Mouse (Mus musculus): ENCODE measurements around the gene 4933402J07Rik.

The 4933402J07Rik gene

DNA sequence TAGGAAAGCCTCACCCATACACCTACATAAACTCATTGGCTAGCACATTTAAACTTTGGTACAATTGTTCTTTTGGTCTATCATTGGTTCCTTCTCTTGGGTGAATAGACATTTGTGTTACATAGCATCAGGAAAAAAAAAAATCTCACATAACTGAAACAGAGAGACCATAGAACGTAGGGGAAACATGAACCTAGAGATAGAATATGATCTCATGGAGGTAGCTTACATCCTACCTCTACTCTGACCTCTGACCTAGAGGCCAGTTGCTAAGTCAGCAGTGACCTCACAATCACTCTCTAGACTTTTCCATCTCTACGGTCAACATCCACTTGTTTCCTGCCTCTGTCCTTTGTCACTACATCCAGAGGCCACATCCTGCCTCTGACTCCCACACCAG is at the start of gene 4933402J07Rik:
Gene 4933402J07Rik, plus strand, starts transcription at position 301 of the 400 bp plus-strand sequence.
- no peak for DNase-seq (ENCODE audit: low spot score)

DNA sequence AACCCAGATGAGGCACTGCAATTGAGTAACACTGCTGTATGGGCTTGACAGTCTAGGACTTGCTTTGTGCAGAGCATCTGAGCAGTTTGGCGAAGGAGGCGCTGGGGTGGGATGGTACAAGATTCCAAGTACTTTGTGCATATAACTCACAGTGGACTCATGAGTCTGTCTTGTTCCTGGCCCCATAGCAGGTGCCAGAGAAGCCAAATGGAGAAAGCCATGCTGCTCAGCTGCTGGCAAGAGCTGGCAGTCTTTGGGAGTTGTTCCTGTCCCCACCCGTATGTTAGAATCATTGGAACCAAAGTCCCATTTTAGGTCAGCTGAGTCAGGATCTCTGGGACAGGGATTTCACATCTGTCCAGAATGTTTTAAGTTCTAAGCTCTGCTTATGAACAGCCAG is 46.5 kb upstream of the 4933402J07Rik start:
- no peak for DNase-seq (ENCODE audit: low spot score)

DNA sequence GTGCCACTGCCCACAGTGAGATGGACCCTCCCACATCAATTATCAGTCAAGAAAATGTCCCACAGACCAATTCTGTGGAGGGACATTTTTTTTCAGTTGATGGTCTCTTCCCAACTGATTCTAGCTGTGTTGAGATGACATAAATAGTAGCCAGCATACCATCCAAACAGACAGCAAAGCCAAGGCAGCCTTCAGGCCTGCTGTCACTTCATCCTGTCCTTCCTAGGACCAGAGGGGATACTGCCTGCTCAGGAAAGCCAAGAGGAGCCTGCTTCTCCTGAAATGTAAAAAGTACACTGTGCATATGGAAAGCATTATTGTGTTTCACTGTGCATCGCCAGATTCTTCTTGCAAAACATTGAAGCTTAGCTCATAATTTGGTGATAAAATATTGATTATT is 38.6 kb upstream of the 4933402J07Rik start:
- no peak for DNase-seq (ENCODE audit: low spot score)

DNA sequence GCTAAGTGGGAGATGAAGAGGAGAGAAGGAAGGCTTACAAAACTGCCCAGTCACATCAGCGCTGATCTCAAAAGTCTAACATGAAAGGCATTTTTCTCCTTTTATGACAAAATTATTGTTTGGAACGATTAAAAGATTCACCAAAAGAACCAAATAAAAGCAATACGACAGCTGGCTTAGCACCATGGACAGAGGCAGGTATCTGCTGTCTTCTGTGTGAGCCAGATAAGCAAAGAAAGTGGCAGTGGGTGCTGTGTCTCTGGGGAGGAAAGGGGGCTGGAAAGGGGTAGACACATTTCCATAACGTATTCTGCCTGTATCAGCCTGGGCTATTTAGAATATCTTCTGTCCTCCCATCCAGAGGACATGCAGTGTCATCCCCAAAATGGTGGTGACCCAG is 32.5 kb upstream of the 4933402J07Rik start:
- DNase-seq (ENCODE audit: low spot score), result no peak

DNA sequence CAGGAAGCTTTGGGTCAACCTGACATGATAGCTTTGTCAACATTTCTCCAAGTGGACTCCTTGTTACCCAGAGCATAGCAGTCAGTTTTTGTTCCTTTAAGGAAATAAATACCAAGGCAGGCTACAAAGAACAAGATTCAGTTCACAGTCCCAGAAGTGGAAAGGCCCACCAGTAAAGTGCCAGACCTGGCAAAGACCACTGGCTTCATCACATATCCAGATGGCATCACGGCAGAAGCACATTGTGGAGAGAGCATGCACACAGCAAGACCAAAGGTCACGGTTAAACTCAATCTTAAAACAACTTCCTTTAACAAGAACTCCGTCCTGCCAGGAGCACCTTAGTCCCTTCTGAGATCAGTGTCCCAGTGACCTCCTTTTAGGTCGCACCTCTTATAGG is 30.2 kb upstream of the 4933402J07Rik start:
- no peak for DNase-seq (ENCODE audit: low spot score)

DNA sequence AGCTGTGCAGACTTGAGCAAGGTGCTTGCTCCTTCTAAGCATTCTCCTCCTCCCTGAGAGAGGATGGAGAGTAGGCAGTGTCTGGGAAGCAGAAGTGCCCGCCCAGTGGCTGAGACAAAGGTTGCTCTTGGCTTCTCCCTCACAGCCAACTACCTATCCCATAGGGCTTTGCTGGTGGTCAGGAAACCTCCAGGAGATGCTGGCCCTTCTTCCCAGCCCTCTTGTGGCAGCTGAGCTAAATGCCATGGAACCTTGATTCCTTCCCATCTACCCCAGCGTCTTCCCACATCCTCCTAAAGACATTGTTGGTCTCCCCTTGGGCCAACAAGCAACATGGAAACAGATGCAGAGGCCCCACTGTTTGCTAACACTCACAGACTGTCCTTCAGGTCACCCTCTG is 28.8 kb upstream of the 4933402J07Rik start:
- no peak for DNase-seq (ENCODE audit: low spot score)

DNA sequence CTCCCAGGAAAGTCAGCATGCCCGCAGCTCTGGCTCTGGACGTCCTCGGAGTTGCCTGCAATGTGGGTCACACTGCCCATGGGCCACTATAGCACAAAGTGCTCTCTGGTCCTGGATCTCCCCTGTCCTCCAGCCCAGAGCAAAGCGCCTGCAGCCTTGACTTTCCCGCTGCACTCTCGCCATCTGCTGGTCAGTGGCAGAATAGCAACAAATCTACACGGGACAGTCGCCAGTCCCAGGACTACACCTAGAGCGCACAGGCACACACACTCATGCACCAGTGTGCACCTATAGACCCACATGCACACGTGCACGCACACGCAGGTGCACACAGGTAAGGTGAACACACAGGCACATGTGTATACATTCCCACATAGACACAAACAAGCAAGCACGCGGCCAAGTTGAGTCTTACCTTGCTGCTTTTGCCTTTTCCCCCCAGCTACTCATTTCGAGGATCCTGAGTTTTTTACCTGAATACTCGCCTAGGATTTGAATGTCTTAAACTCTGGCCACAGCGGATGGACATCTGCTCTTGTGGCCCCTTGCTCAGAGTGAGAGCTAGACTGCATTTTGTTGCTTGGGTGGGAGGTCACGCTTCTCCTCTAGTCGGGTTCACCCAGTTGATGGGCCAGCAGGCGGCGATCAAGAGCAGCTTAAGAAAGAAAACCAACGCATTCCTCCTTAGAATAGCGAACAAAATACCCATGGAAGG is 26.9 kb upstream of the 4933402J07Rik start:
- DNase-seq (ENCODE audit: low spot score), result no peak

DNA sequence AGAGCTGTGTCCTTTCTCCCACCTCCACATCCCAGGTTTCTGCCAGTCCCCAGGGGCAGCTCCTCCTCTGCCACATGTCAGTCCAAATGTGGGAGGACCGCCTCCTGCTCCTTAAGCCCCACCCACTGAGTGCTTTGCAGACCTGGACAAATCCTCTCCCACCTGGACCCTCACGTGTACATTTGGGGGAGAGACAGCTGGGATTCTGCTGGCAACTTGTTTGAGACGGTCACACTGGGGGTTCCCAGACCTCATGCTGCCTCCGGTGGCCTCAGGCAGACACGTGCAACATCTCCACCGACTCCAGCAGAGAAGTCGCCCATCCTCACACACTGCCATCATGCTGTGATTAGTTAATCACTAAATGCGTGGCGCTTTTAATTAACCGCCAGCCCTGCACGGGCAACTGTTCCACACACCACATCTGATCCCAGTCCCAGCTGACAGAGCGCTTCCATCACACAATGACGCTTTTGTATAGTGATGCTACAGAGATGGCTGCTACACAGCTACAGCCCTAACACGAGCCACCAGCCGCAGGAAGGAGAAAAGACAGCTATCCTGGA is 23.7 kb upstream of the 4933402J07Rik start:
- no peak for DNase-seq (ENCODE audit: low spot score)

DNA sequence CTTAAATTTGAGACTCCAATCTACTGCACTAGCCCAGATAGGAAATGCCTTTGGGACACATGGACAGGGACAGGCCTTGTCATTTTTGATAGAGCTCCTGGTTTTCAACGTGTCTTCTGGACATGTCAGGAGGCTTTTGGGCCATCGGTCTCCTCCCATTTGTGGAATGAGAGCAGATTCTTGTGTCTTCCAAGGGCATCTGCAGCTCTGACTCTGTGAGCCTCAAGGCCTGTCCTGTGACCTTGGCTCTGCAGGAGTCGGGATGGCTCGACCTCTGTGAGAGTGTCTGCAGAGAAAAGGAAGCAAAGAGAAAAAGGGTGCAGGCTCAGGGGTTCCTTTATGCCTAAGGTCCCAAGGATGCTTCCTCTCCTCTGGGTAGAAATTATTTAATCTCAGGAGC is 13.8 kb upstream of the 4933402J07Rik start:
- DNase-seq (ENCODE audit: low spot score), result no peak

DNA sequence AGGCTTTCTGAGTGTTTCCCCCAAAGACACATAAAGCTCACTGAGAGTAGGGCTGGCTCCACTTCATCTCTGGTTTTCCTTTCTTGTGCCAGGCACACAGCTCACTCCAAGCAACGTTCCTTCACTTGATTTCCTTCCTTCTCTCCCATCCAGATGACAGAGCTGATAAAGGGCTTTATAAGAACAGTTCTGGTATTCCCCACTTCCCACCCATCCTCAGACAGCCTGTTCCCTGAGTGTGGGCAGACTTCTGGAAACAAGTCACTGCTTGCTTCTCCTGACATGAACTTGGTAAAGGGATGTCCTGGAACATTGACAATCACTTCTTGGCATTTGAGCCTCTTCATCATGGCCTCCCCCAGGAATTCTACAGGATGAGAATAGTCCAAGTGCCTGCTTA is 10.9 kb upstream of the 4933402J07Rik start:
- no peak for DNase-seq (ENCODE audit: low spot score)

DNA sequence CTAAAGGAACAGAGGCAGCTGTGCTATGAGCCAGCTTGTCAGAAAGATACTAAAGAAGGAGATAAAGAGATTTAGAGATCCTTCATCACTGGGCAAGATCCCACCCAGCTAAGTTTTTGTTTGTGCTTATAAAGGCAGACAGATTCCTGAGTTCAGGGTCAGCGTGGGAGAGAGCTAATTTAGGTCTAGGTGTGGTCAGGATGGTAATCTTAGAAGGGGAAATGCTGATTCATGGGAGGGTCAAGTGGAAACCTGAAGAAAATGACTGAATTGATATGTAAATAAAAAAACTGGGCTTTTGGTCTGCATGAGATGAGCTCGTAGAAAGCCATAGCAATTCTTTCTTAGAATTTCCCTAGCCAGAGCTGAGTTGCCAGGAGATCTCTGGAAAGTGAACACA is 2.9 kb upstream of the 4933402J07Rik start:
- no peak for DNase-seq (ENCODE audit: low spot score)

DNA sequence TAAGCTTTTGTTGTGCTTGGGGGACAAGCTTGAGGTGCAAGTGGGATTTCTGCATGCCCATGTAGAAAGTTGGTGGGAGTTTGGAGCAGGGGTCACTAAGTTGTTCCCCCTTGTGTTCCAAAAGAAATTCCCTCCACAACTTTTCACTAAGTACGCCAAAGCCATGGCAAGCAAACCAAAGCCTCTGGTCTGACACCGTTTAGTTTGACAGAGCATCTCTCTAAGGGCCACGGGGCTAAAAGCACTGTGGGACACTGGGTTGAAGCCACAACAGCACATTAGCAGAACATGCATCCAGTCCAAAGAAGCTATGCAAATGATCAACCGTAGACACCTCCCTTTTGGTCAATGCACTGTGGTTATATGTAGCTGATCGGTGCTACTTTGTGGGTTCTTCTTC is 5.5 kb downstream of the 4933402J07Rik start:
- no peak for DNase-seq (ENCODE audit: low spot score)

DNA sequence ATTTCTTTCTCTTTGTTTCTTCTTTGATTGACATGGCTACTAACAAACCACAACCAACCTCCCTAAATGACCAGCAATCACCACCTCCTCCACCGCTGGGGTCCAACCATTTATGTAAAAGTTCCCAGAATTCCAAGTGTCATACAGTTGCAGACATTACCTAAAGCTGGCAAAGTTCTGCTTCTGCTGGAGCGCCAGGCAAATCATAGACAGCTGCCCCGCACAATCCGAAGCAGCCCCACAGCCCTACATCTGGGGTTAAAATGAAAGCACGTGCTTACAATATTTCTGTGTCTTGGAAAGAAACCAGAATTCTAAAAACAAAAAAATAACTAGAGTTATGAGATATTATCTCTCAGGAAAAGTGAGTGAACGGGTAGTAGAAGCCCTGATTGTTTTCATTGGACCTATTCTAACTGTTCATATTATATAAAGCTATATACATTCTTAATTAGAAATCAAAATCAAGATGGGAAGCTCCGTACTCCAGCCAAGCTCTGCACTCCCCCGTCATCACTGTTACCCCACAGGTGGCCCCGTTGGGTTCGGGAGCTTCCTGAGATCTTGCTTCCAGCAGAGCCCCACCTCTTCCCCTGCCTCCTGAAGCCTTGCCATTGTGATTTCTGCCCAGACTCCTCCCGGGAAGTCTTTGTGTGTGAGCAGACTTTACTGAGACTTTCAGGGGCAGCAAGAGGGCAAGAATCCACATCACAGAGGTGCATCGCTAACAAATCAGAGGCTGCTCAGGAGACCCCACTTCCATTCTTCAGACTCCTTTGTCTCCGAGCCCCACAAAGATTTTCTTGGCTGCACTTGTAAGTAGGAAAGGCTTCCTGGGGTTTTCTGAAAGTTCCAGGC is 6.3 kb downstream of the 4933402J07Rik start:
- DNase-seq (ENCODE audit: low spot score), result no peak

DNA sequence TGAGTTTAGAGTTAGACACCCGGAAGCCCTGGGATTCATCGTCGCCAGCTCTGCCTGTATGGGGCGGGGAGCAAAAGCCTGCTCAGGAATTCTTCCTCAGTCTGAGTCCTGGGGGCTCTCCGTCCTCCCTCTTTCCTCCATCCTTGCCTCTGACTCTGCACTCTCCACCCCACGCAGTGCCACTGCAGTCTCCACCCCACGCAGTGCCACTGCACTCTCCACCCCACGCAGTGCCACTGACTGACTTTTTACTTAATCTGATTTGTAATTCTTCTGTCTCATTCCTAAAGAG is 6.9 kb downstream of the 4933402J07Rik start:
- no peak for DNase-seq (ENCODE audit: low spot score)

DNA sequence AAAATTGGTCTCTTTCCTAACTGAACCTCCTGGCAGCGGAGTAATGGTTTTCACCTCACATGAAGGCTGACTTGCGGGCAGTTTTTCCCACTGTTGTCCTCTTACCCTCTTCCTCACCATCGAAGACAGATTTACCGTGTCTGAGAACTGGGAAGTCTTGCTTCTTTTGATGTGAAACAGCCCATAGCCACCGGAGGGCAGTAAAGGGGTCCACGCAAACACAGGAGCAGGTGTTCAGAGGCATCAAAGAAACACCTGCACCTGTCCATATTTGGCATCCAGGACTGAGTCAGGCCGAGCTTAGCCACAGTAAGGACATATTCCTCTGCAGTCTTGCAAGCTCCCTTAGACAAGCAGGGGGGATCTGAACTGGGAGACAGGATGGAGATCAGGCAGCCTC is 7.2 kb downstream of the 4933402J07Rik start:
- no peak for DNase-seq (ENCODE audit: low spot score)

DNA sequence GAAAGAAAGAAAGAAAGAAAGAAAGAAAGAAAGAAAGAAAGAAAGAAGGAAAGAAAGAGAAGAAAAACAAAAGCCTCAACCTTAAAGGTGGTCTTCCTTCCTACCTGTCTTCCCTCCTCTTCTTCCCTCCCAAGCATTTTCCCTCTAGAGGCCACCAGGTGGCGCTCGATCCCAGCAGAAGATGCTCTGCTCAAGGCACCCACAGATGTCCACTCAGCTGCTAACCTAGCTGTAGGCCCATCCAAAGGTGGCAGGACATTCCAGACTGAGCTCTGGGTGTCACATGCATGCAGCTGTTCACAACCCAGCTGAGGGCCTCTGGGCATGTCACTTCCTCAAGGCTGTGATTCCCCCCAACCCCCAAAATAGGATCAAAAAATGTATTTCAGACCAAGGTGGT is 30.6 kb downstream of the 4933402J07Rik start:
- no peak for DNase-seq (ENCODE audit: low spot score)

DNA sequence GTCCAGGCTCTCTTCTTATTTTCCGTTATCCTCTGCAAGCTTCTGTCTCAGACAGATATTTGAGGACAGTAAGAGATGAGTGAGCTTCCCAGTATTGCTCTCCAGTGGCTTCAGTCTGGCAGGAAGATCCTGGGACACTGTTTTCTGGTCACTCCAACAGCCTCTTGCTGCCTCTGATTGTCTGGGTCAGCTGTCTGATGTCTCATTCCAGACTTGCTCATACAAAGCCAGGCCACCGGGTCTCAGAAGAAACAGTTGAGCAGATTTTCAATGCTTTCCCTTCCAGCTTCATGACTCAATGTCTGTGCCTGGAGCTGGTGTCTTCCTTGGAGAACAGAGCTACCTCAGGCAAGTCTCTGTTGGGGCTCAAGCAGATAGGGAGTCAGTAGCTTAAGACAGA is 39.1 kb downstream of the 4933402J07Rik start:
- DNase-seq (ENCODE audit: low spot score), result no peak

DNA sequence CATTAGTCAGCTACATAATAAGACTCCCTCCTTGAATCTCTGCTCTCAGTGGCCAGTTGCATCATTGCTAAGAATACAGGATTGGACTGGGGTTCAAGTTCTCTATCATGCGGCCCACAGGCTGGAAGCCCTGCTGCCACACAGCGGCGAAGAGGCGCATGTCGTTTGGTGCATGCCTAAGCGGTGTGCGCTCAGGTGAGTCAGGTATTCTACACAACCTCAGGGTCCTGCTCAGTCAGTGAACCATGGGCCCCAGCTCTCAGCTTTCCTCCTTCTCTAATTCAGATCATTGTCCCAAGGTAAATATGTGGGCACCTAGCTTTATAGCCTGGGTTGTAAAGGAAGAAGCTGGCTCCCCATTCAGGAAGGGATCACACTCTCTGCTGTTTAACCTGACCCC is 45.5 kb downstream of the 4933402J07Rik start:
- no peak for DNase-seq (ENCODE audit: low spot score)

DNA sequence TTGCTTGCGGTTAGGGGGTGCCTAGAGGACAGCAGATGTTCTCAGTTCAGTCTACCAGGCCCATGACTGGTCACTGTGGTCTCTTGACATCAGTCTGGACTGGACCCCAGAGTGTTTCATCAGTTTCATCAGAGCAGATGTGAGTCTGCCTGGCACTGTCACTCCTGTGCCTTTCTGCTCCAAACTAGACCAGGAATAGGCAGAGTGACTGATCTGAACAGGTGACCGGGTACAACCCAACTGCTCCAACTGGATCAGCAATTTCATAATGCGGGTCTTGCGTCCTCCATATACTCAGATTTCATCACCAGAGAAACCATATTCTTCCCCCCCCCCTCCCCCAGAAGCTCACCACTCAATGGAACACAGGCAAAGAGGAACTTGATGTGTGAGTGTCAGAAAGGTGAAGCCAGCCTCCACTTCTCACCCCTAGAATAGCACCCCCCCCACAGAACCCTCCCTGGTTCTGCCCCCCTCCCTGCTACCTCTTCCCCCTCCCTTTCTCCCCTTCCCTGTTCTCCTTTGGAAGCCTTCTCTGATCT is 46.1 kb downstream of the 4933402J07Rik start:
- DNase-seq (ENCODE audit: low spot score), result no peak

DNA sequence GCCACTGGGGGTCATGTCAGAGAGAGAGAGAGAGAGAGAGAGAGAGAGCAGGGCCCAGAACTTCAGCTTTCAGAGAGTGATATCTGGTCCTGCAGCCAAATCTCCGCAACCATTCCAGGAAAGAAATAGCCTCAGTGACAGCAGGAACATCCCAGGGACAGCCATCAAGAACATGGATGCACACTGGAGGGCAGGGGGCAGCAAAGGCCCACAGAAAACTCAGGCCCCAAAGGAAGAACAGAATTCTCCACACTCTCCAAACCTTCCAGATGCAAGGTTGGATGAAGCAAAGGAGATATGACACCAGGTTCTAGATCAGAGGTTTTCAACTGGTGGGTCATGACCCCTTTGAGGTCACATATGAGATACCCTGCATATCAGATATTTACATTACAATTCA is 50.0 kb downstream of the 4933402J07Rik start:
- no peak for DNase-seq (ENCODE audit: low spot score)

DNA sequence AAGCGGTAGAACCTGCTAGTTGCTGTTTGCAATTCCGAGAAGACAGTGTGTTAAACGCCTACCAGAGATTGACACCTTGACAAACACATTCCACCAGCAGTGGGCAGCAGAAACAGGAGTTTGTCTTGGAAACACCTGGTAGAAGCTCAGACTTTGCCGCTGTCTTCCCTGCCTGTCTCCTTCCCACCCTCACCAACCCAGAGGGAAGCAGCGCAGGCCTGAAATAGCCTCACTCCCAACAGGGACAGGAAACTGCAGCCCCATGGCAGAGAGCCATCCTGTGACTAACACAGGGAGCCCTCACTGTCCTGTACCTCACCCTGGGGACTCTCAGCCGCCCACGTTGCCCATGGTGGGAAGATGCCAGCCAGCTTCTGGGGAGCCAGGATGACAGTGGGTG is 55.5 kb downstream of the 4933402J07Rik start:
- no peak for DNase-seq (ENCODE audit: low spot score)

DNA sequence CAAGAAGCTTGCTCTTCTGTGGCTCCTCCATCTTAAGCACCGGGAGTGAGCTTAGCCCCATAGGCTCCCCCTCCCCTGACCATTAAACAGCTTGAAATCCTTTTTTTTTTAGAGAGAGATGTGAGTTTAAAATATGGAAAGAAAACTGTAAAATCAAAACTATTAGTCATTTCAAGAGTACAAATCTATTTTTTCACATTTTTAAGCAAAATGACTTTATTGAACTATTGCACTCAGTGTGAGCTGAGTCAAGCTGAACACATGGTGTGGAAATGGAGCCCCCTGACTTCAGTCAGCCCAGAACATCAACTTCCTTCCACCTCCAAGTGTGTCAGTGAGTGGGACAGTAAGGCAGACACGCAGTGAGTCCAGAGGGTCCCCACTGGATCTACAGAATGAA is 55.9 kb downstream of the 4933402J07Rik start:
- no peak for DNase-seq (ENCODE audit: low spot score)

DNA sequence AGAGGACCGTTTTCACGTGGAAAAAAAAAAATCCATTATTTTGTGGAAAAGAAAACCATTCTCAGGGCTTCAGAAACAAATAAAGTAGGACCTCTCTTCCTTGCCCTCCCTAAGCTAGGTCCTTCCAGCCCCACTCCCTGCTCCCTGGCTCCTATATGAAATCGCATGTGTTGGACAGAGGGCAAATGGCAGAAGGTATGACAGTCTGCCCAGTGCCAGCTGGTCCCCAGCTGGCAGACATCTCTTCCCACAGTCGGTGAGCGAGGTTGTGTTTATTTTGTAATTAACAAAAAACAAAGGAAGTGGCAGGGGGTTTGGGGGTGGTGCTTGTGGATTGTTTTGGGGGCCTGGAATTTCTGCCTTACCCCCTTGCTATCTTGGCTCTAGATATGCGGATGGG is 56.6 kb downstream of the 4933402J07Rik start:
- DNase-seq (ENCODE audit: low spot score), result no peak
